Mouse (Mus musculus) lung, postnatal 25 days (tissue): ENCODE data around the gene Pigq.

ENCODE experiments used
- DNase-seq: peaks from one replicate; pipeline ENCODE4 v3.0.0; 2022; ENCODE audit warnings: low spot score

Pigq gene

GRCm38 (mm10) chr17:25922120-25922519 lies 22.6 kb downstream of the Pigq start:
- DNase-seq = no peak

DNA sequence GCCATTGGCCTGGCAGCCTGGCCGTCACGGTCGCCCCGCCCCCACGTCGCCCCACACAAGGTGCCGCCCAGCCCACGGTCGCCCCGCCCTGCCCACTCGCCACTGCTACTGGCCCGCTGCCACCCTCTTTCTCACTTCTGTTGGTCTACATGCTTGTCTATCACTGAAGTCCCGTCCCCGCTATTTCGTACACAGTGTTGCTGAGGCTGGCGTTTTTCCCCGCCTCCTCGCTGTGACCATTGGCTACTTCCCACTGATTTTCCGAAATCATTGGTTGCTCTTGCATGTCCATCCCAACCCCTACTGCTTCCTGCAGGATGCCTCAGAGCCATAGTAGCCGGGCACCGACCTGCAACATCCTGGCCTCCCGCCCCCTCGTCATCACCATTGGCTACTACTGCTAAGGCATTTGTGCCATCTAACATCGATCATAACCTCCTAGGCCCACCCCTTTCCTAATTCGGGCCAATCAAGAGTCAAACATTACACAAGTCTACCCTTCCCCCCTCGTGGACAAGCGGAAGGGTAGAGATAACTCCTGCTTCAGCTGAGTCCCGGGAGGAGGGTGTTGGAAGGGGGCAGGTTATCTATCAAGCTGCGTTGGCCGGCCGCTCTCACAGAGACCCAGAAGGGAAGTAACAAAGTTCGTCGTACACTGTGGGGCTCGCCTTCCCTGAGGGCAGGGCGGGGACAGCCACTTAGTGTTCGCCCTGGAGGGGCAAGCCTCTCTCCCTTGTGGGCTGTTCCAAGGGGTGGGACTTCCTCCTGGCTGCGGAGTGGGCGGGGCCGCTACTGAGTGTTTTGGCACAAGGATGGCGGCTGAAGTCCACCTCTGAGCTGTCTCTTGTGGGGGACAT lies 24.7 kb downstream of the Pigq start:
- peak; percentile 100 for DNase-seq

- no peak for DNase-seq
Measured at GRCm38 (mm10) chr17:25919144-25919785, 25.5 kb downstream of the Pigq start, which contains the start of gene Rab40c. TSS of gene Rab40c (minus strand) at chr17:25919727.

DNA sequence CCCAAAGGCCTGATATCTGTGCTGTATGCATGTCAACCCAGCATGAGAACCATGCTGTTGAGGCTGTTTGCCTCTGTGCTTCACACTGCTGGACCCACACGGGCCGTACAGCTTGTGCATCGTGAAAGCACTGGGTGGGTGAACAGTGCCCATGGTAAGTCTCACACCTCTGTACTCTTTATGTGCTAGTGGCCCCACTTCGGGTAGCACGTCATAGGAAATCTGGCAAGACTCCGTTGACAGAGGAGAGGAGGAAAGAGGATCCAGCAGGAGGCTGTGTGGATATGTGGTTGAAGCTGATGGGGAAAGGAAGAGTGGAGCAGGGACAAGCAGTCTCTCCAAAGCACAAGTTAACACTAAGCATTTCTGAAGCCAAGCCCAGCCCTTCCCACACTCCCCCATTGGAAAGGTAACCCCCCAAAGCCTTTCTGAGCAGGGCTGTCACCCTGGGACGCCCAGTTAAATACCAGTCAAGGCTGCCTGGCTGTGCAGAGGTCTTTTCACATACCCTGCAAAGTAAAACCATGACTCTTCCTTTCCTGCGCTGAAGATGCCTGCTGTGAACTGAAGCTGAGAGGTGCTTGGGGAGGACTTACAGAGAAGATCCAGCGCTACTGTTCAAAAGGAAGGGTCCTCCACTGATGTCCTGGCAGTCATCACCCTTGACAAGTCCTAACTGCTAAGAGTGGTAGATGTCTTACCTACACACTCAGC lies 26.5 kb downstream of the Pigq start:
- no peak for DNase-seq

- no peak for DNase-seq
Measured at GRCm38 (mm10) chr17:25916931-25917647, 27.6 kb downstream of the Pigq start.

GRCm38 (mm10) chr17:25914295-25914694 lies 30.4 kb downstream of the Pigq start:
- no peak for DNase-seq

GRCm38 (mm10) chr17:25913877-25914275 lies 30.9 kb downstream of the Pigq start:
- DNase-seq = peak; percentile 47

GRCm38 (mm10) chr17:25913186-25913876 lies 31.4 kb downstream of the Pigq start:
- DNase-seq = peak; percentile 38

DNA sequence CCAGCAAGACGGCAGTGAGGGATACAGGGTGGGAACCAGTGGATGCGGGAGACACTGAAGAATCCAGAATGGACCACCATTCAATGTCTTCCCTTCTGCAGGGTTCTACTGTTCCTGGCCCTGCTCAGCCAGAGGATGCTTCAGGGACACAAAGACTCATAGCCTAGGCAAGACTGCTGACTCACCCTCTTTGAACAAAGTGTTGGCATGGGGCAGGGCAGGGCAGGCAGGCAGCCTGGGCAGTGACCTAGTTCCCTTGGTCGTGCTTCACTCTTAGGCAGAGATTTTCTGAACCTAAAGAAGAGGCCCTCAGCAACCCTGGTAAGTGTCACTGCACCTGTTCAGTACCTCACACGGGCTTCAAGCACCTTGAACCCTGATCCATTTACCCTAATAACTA lies 32.9 kb downstream of the Pigq start:
- peak; percentile 33 for DNase-seq

DNA sequence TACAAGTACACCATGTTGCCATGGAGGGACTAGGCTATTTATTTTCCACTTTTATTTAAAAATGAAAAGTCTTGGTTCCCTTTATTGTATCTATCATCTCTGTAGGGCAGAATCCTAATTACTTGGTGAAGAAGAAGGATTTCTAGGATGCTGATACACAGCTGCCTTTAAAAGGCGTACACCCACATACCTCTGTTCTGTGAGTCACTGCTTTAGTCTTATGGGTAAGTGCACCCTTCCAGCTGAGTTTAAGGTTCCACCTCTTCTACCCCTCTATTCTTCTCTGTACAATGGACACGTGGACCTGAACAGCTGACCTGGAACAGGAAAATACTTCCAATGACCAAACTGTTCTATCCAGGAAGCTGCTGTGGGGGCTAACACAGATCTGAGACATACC lies 37.1 kb downstream of the Pigq start:
- DNase-seq = no peak

DNA sequence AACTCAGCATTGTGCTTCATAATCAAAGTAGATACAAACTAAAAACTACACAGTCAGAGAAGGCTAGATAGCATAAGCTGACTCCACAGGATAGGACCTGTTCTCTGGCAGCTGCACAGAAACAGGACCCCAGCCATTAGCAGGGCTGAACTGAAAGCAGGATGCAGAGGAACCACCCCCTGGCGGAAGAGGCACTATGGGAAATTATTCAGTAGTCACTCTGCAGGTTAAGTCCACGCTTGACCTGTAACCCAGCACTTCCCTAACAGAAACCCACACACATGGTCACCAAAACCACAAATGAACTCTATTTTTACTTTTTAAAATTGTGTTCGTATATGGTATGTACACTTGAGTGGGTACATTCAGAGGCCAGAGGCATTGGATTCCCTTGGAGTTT lies 41.7 kb downstream of the Pigq start:
- no peak for DNase-seq

- DNase-seq = no peak
Measured at GRCm38 (mm10) chr17:25900193-25900592, 44.5 kb downstream of the Pigq start.

DNA sequence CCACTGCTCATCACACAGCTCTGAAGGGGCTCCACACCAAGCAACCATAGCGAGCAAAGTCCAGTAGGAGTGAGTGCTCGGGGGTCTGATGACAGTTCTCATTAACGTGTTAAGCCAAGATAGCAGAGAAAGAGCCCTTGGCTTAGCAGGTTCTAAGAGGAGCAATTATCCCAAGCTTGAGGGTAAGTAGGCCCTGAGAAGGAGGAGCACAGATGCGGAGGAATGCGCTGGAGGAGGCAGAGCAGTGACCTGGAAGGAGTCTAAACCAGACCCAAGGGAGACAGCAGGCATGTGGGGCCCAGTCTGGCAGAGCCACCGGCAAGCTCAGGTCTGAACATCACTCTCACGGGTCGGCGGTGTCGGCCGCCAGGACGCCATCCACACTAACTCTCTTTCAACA lies 48.8 kb downstream of the Pigq start:
- DNase-seq = no peak

- no peak for DNase-seq
Measured at GRCm38 (mm10) chr17:25895415-25895814, 49.3 kb downstream of the Pigq start.

DNA sequence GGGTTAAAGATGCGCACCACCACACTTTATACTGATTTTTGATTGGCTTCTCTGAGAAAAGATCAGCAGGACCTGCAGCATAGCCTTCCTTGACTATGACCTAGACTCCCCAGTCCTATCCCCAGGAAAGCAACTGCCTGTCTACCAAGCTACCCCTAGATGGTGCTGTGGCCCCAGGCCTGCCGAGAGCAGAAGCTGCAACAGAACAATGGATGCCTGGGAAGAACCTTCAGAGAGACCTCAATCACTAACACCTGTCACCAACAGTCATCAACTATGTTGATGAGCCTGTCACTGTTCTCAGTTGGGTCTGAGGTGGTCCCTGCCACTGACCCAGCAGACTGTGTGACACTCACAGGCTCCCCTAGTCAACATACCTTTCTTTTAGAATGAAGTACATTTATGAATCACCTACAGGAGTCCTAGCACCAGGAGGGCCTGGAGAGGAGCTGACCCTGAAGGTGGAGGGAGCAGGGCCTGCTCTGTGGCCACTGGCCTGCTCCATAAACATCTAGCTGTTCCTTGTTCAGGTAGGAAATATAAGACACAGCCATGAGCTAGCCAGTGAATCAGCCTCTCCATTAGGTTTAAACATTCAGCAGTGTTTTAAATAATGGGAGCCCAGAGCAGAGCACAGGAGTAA lies 50.6 kb downstream of the Pigq start:
- DNase-seq = peak; percentile 78

GRCm38 (mm10) chr17:25888837-25889236 lies 55.9 kb downstream of the Pigq start:
- DNase-seq = no peak

GRCm38 (mm10) chr17:25887467-25887866 lies 57.3 kb downstream of the Pigq start:
- peak; percentile 44 for DNase-seq

DNA sequence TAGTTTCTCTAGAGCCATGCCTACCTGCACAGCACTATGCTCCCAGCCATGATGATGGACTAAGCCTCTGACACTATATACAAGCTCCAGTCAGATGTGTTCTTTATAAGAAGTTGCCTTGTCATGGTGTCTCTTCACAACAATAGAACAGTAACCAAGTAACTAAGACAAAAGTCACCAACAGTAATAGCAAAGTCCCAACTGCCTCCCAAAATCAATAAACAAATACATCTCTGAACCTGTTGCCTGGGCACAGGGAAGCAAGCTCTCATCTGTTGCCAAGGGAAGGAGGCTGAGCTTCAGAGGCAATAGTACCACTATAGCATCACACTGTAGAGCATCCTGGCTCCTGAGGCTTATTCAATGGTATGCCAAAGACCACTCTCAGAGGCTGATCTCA lies 57.9 kb downstream of the Pigq start:
- DNase-seq = no peak

GRCm38 (mm10) chr17:25885636-25886035 lies 59.1 kb downstream of the Pigq start:
- DNase-seq = no peak

GRCm38 (mm10) chr17:25883824-25884223 lies 60.9 kb downstream of the Pigq start:
- no peak for DNase-seq

- no peak for DNase-seq
Measured at GRCm38 (mm10) chr17:25883268-25883667, 61.5 kb downstream of the Pigq start.
